Mouse (Mus musculus) liver, embryonic 13.5 days (tissue): ENCODE measurements around the gene Tubb2b. TPM values are rescaled to one million over a fixed set of nuclear protein-coding genes. Genes with fewer than 3 reads are reported as not detected.

Experiments
- ATAC-seq: fragments of 200-750 bp; cut with Nextera tagmentation; 2 replicates; pipeline ENCODE4 v1.8.0; 2017; ENCODE audit warnings: low read depth, mild to moderate bottlenecking, moderate number of reproducible peaks, moderate library complexity
- DNase-seq: peaks from one replicate; pipeline ENCODE4 v3.0.0; 2022
- H3K27ac ChIP-seq: fragments of 300-500 bp; sonication (generic); 2 replicates; pipeline ENCODE4 v1.5.1; 2015; ENCODE audit warnings: moderate library complexity, mild to moderate bottlenecking, inconsistent platforms
- H3K27me3 ChIP-seq: fragments of 300-500 bp; sonication (generic); 2 replicates; pipeline ENCODE4 v1.6.1; 2015; ENCODE audit warnings: mild to moderate bottlenecking, inconsistent platforms
- H3K36me3 ChIP-seq: fragments of 300-500 bp; sonication (generic); 2 replicates; pipeline ENCODE4 v1.6.1; 2015; ENCODE audit warnings: mild to moderate bottlenecking, inconsistent platforms
- H3K4me1 ChIP-seq: fragments of 300-500 bp; sonication (generic); replicated peaks from 2 replicates; pipeline ENCODE4 v1.6.1; 2015; ENCODE audit warnings: inconsistent platforms
- H3K4me2 ChIP-seq: fragments of 300-500 bp; sonication (generic); 2 replicates; pipeline ENCODE4 v1.6.1; 2015; ENCODE audit warnings: inconsistent platforms, mild to moderate bottlenecking, moderate library complexity
- H3K4me3 ChIP-seq: fragments of 300-500 bp; sonication (generic); replicated peaks from 2 replicates; pipeline ENCODE4 v1.5.1; 2015; ENCODE audit warnings: mild to moderate bottlenecking, inconsistent platforms
- H3K9ac ChIP-seq: fragments of 300-500 bp; sonication (generic); 2 replicates; pipeline ENCODE4 v1.6.1; 2015; ENCODE audit warnings: mild to moderate bottlenecking, inconsistent platforms
- H3K9me3 ChIP-seq: fragments of 300-500 bp; sonication (generic); replicated peaks from 2 replicates; pipeline ENCODE4 v1.6.1; 2016; ENCODE audit warnings: inconsistent platforms
- WGBS: fragments of 180-500 bp; shearing (Covaris S2); methylation state at CpG from one replicate; pipeline ENCODE4 v1.1.7; 2015; ENCODE audit not compliant: insufficient replicate concordance; 5-methylcytosine and 5-hydroxymethylcytosine counted together
- polyA plus RNA-seq: library from polyadenylated mRNA; unstranded; fragments of >200 nt; fragmentation: Nextera tagmentation; extraction: Ambion mirVana; gene quantifications from 2 replicates; pipeline ENCODE4 v1.2.1, GENCODE M21; 2015

Tubb2b gene
- polyA plus RNA-seq: 1.3 and 1.5 TPM in 2 replicates

- peak; percentile 20 for DNase-seq
- H3K27ac ChIP-seq: no peak within 1 kb of the TSS
Measured at GRCm38 (mm10) chr13:34130226-34130731, at the start of gene Tubb2b. Gene Tubb2b (minus strand): TSS chr13:34130466.

DNA sequence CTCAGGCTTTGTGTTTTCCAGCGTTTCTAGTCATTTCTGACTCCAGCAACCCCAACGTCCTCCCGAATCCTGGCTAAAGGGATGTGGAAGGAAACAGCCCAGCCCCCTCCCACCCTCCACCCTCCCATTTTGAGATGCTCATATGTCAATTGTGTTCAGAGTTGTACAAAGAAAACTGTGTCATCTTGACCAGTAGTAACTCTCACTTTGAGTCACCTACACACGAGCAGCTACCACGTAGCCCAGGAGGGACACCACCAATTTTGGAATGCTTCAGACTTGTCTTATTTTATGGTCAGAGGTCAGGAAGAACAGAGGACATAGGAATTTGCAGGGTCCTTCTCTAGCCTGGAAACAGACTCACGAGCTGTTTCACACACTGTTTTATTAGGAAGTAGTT, 43.8 kb upstream of the Tubb2b start:
- Histone ChIP-seq H3K9ac (no peak overlapping the region), H3K4me3 (no peak overlapping the region), H3K4me2 (no peak overlapping the region), H3K4me1 (no peaks in the 10 kb centered on the region), H3K36me3 (peaks cover 8% of the 10 kb centered on the region; the same call in 1 of the 2 replicates), H3K9me3 (no peaks in the 10 kb centered on the region), H3K27ac (no peak overlapping the region), H3K27me3 (no peaks in the 10 kb centered on the region)
- no peak for DNase-seq
- ATAC-seq: no peak
- 77% methylated on average over 6 of the region's 6 CpGs for WGBS

More at GRCm38 (mm10) chr13:34130226-34130731, at the start of gene Tubb2b:
- Histone ChIP-seq H3K27me3 (peaks cover 68% of the 10 kb centered on the region), H3K9ac (peak within 1 kb of the TSS; percentile 47; the same call in 1 of the 2 replicates), H3K9me3 (no peaks in the 10 kb centered on the region), H3K36me3 (no peaks in the 10 kb centered on the region), H3K4me3 (peak within 1 kb of the TSS; percentile 57), H3K4me1 (peaks cover 35% of the 10 kb centered on the region), H3K4me2 (peak within 1 kb of the TSS; percentile 74)
- under 1% methylated on average over 26 of the region's 26 CpGs for WGBS
- peak; percentile 60 for ATAC-seq

DNA sequence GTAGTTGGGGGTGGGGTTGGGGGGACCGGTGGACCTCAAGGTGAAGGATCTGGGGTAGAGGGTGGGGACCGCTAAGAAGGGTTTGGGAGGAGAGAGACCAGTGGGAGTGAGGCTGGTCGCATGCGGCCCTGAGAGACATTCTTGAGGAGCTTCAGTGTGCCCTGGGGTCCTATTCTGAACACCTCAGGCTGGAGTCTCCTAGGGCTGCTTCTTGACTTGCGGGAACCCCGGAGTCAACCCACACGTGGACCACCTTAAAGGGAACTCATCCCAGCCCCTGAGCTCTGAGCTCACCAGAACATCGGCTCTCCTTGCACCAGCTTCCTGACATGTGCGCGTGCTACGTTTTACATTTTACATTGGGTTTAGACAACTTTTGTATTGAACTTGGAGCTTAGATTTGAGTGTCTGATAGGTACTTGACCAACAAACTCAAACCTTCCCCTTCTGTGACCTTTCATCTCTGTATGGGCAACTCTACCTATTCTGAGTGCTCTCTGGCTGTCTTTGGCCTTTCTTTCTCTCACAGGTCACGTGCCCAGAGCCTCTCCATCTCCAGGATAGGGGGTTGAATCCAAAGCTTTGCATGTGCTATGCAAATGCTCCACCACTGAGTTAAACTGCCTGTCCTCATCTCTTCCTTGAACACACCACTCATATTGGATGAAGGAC, 33.2 kb upstream of the Tubb2b start:
- peaks cover 18% of the 10 kb centered on the region for H3K4me1 ChIP-seq
- 30% methylated on average over 12 of the region's 12 CpGs for WGBS
- H3K36me3 ChIP-seq: peaks cover 10% of the 10 kb centered on the region
- peak overlapping the region; percentile 82 for H3K4me3 ChIP-seq
- peak overlapping the region; percentile 80 for H3K4me2 ChIP-seq
- no peaks in the 10 kb centered on the region for H3K9me3 ChIP-seq
- peak overlapping the region; percentile 82 for H3K9ac ChIP-seq
- ATAC-seq (no peak), DNase-seq (no peak)
- no peaks in the 10 kb centered on the region for H3K27me3 ChIP-seq
- H3K27ac ChIP-seq: peak overlapping the region; percentile 83

DNA sequence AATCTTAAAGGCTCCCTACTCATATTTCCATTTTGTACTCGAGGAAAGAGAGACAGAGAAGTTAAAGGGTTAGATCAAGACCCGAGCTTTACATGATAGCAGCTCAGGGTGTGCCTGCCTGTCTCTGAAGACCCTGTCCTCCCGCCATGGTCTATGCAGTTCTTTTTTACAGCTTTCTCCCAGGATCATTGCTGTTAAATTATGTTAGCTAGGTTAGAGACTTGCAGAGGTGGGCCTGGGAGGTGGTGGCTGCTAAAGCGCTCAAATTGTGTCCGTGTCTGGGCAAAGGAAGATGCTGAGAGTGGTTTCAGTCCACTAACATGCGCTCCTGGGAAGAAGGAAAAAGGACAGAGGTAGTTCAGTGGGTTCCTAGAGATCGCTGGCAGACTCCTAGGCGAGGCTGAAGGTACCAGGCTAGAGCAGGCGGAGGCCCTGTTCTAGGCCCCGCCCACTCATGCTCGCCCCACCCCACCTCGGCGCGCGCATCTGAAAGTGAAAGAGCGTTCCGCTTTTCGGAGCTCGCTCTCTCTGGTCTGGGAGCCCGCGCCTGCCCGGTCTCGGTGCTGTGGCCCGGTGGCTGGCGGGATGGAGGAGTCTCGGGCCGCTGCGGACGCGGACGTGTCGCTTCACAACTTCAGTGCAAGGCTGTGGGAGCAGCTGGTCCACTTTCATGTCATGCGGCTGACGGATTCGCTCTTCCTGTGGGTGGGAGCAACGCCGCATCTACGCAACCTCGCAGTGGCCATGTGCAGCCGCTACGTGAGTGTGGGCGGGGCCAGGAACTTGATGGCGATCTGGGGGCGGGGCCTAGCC, 32.4 kb upstream of the Tubb2b start, which contains the start of gene Psmg4:
Gene Psmg4, plus strand, starts transcription at position 474 of the 813 bp plus-strand sequence.
- Histone ChIP-seq H3K9me3 (no peaks in the 10 kb centered on the region), H3K4me1 (peaks cover 18% of the 10 kb centered on the region), H3K36me3 (peaks cover 10% of the 10 kb centered on the region), H3K9ac (peak within 1 kb of the TSS; percentile 82), H3K27me3 (no peaks in the 10 kb centered on the region), H3K4me2 (peak within 1 kb of the TSS; percentile 80), H3K4me3 (peak within 1 kb of the TSS; percentile 82), H3K27ac (peak within 1 kb of the TSS; percentile 83)
- ATAC-seq (peak; percentile 97), DNase-seq (peak; percentile 91)
- WGBS: 2% methylated on average over 44 of the region's 44 CpGs

DNA sequence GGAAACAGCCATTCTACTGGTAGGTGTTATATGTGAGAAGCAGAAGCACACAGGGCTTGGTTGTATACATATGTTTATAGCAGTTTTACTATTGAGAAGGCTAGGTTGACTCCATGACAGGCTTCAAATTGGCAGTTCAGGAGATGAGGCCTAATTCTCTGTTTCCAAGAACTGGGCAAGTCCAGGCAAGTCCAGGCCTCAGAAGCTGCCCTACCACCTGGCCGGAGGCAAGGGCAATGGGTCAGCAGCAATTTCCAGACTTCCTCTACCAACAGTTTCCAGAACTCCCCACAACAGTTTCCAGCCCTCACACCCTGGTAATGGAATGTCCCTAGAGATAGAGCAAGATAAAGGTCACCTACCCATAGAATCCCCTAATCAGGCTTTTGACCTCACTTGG, 29.7 kb upstream of the Tubb2b start:
- Histone ChIP-seq H3K27ac (no peak overlapping the region), H3K4me3 (no peak overlapping the region), H3K27me3 (no peaks in the 10 kb centered on the region), H3K4me2 (no peak overlapping the region), H3K9me3 (no peaks in the 10 kb centered on the region), H3K4me1 (peaks cover 22% of the 10 kb centered on the region), H3K9ac (no peak overlapping the region), H3K36me3 (no peaks in the 10 kb centered on the region)
- ATAC-seq (no peak), DNase-seq (no peak)
- WGBS: 81% methylated on average over 1 of the region's 1 CpGs

DNA sequence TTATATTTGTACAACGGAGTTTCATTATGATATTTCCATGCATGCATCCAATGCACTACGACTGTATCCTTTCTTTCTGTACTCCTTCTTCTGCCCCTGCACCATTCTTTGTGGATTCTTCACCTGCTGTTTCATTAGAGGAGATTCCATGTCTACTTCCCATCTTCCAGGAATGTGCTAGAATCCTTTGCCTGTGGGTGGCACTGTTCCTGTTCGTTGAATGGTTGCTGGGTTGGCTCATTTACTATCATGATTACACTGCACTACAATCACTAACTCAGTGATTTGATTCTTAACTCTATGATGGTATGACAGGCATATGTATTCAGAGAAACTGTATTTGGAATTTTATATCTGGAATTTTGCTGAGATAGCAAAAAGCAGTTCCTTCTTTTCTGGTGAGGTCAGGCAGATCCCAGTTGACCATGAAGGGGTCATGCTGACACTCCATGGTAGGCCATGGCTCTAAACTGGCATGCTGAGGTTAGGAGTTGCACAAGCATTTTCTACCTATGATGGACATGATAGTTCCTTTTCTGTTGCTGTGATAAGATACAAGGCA, 27.4 kb upstream of the Tubb2b start:
- peaks cover 17% of the 10 kb centered on the region for H3K4me1 ChIP-seq
- no peaks in the 10 kb centered on the region for H3K36me3 ChIP-seq
- no peak overlapping the region for H3K4me3 ChIP-seq
- H3K9ac ChIP-seq: no peak overlapping the region
- no peak overlapping the region for H3K27ac ChIP-seq
- H3K27me3 ChIP-seq: no peaks in the 10 kb centered on the region
- WGBS: 79% methylated on average over 3 of the region's 3 CpGs
- no peaks in the 10 kb centered on the region for H3K9me3 ChIP-seq
- no peak for ATAC-seq
- no peak overlapping the region for H3K4me2 ChIP-seq
- DNase-seq: no peak

DNA sequence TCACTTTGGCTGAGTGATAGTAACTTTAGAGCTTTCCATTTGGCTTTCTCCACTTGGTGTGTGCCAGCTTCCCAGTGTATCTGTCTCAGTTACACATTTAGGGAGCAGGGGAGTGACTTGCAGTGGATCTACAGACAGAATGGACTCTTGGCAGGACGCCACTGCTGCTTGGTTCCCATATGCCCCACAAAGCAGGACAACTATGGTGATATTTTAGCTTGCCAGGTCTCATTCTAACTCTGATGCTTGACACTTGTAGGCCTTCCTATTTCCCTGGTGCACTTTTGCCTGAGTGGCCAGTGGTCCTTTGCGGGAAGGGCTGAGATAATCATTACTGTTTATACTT, 26.5 kb upstream of the Tubb2b start:
- Histone ChIP-seq H3K9me3 (no peaks in the 10 kb centered on the region), H3K27ac (no peak overlapping the region), H3K9ac (no peak overlapping the region), H3K4me3 (no peak overlapping the region), H3K4me2 (no peak overlapping the region), H3K4me1 (peaks cover 9% of the 10 kb centered on the region), H3K36me3 (no peaks in the 10 kb centered on the region), H3K27me3 (no peaks in the 10 kb centered on the region)
- no peak for DNase-seq
- no peak for ATAC-seq
- WGBS: 75% methylated on average over 2 of the region's 2 CpGs

- DNase-seq (no peak), ATAC-seq (no peak)
- Histone ChIP-seq H3K4me1 (peaks cover 8% of the 10 kb centered on the region), H3K4me3 (no peak overlapping the region), H3K9ac (no peak overlapping the region), H3K9me3 (no peaks in the 10 kb centered on the region), H3K36me3 (no peaks in the 10 kb centered on the region), H3K4me2 (no peak overlapping the region), H3K27me3 (no peaks in the 10 kb centered on the region), H3K27ac (no peak overlapping the region)
- WGBS: 62% methylated on average over 8 of the region's 8 CpGs
Measured at GRCm38 (mm10) chr13:34156133-34156839, 26.0 kb upstream of the Tubb2b start.

GRCm38 (mm10) chr13:34154931-34155272, 24.6 kb upstream of the Tubb2b start:
- no peak overlapping the region for H3K9ac ChIP-seq
- H3K27ac ChIP-seq: no peak overlapping the region
- peaks cover 16% of the 10 kb centered on the region for H3K4me1 ChIP-seq
- H3K9me3 ChIP-seq: no peaks in the 10 kb centered on the region
- H3K36me3 ChIP-seq: no peaks in the 10 kb centered on the region
- H3K4me3 ChIP-seq: peak overlapping the region; percentile 23; the same call in 1 of the 2 replicates
- H3K27me3 ChIP-seq: peaks cover 9% of the 10 kb centered on the region
- H3K4me2 ChIP-seq: peak overlapping the region; percentile 23
- WGBS: 21% methylated on average over 3 of the region's 3 CpGs
- DNase-seq: no peak
- no peak for ATAC-seq

DNA sequence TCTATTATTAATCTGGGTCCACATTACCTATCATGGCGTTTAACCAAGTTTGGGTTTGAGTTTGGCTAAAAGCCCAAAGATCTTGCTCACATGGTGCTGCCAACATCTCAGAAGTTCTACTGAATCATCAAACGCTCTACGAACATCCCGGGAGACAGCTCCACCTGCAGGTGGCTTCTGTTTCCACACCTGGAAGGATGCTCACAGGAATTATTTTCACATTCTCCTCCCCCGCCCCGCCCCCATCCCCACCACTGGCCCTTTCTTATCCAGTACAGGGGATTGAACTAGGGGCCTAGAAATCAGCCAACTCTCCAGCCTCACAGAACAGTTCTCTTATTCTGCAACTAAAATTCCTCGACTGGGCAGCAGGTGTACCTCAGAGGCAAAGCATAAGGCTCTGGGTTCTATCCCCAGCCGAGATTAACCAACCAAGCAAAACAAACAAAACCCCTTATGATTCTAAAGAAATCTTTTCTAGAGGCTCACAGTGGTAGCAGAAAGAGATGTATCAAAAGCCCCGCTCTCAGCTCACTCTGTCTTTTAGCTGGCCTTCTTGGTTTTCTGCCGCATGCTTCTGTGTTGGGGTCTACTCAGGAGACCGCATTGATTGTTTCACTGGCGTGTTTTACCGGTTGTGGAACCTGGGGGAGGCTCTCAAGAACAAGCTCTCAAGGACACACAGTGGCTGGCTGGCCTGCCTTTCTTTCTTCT, 24.1 kb upstream of the Tubb2b start:
- ATAC-seq: peak; percentile 54
- Histone ChIP-seq H3K27ac (no peak overlapping the region), H3K9ac (no peak overlapping the region), H3K9me3 (no peaks in the 10 kb centered on the region), H3K36me3 (no peaks in the 10 kb centered on the region), H3K4me1 (peaks cover 22% of the 10 kb centered on the region), H3K4me3 (peak overlapping the region; percentile 23; the same call in 1 of the 2 replicates), H3K4me2 (peak overlapping the region; percentile 23), H3K27me3 (peaks cover 14% of the 10 kb centered on the region)
- WGBS: 35% methylated on average over 13 of the region's 13 CpGs
- DNase-seq: peak; percentile 29
